Mouse (Mus musculus) A20 (cell line): ENCODE measurements around the gene Cadps.

ENCODE experiments used
- DNase-seq: peaks from one replicate; pipeline ENCODE4 v3.0.0-alpha.2; 2011; ENCODE audit warnings: low read depth, low spot score

The Cadps gene

DNA sequence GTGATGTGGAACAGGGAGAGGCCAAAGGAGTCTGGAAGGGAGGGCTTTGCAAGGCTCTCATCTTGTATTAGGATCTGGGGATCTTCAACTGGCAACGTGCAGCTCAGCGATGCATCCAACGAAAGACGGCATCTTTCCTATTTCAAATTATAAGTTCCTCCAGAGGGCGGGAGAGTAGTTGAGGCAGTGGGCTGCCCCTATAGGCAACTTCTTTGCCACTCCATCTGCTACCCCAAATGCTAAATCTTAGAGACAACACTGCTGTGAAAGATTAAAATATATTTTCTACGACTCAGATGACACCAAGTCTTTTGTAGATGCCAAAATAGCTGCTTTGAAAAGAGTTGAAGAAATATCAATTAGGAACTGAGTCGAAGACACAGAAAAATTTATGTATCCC, 315.9 kb downstream of the Cadps start:
- no peak for DNase-seq

DNA sequence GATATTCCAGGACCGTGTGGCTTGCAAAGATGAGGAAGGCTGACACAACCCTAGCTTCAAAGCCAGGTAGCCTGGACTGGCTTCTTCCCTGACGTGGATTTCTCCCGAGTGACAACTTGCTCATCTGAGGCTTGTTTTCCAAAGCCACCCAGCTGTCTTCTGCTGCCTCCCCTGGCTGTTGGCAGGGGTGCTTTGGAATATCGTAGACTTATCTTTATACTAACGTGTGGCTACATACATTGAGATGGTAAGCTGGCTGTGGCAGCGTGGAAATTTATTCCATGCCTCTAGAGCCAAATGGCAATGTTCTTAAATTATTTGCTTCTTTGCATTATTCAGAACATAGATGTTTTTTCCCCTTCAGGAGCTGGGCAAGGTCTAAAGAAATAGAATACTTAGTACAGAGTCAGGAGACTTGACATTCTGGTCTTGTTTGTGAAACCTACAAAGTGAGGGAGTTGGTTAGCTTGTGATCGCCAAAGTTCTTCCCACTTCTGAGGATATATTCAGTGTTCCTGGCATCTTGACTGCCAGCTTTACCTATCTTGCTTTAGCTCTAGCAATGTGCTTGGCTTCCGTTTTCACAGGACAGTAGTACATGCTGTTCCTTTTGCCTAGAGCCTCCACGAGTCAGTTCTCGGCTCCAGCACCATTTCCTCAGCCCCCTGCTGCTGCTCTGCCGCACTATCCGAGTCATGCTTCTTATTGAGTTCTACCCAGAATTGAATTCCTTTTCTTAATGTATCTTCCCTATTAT, 318.5 kb downstream of the Cadps start:
- no peak for DNase-seq

- no peak for DNase-seq
Observed at GRCm38 (mm10) chr14:12462206-12462605, 360.7 kb downstream of the Cadps start.

DNA sequence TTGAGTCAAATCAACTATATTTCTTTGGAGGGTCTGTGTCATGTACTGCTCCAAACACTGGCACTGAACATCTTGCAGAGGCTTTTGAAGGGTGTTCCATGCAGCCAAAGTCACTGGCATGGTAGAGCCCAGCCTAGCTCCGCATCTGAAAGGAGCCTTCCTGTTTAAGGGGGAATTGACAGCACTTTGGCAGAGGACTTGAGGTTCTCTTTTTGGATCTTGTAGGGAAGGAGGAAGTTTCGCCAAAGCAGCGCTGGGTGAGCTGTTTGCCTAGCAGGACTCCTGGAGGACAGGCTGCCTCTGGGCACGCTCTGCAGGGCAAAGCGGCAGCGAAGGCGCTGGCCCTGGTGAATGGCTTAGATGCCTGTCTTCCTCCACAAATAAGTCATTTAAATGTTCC, 363.2 kb downstream of the Cadps start:
- DNase-seq, result no peak

DNA sequence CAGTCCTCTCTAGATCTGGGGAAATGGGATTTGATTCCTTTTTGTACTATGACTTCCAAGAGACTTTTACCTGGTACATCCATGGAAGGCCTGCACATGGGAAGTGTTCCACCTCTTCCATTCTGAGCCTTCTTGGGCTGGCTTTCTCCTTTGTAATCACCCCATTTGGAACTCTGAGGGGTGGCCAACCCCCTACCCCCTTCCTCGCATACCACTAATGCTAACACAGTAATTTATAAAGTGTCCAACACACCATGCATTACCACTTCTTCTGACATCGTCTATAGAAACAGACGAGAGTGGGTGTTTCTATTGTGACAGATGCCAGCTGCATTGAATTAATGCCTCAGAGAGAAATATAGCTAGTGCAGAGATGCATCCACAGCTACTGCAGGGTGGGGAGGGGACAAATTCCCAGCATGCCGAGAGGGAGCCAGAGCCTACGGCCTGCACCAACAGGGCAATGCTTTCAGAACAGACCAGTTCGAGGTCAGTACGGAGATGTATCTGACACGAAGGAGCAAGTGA, 367.8 kb downstream of the Cadps start:
- DNase-seq, result no peak

GRCm38 (mm10) chr14:12450807-12451206, 372.1 kb downstream of the Cadps start:
- DNase-seq, result no peak

- no peak for DNase-seq
Observed at GRCm38 (mm10) chr14:12448883-12449282, 374.0 kb downstream of the Cadps start.

DNA sequence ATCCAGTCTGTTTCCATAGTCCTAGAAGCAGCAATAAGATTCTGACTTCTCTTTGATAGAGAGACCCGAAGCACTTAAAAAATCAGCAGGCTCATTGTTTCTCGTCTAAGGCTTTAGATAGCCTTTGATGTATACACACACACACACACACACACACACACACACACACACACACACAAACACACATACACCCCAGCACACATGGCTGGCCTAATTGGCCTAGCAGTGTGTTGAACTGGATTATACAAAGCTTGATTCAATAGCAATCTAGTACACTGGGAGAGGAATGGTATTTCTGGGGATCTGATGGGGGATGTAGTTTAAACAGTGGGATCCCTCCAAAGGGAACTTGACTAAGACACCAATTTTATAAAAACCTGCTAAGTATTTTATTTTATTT, 381.9 kb downstream of the Cadps start:
- DNase-seq, result no peak

DNA sequence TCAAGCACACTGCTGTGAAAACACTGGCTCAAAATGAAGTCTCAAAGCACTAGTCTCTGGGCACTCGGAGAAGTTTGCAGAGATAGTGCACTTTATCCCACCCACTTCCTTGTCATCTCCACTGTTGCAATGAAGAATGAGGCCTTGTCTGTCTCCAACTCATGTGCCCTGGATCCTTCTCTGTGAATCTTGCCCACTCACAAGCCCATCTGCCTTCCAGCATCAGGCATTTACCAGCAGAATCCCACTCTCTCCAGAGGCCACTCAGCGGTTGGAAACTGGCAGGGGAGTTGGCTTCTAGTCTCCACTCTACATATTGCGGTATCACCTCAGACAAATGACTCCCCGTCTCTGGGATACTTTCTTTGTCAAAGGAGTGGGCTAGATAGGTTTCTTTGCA, 384.9 kb downstream of the Cadps start:
- DNase-seq, result no peak

DNA sequence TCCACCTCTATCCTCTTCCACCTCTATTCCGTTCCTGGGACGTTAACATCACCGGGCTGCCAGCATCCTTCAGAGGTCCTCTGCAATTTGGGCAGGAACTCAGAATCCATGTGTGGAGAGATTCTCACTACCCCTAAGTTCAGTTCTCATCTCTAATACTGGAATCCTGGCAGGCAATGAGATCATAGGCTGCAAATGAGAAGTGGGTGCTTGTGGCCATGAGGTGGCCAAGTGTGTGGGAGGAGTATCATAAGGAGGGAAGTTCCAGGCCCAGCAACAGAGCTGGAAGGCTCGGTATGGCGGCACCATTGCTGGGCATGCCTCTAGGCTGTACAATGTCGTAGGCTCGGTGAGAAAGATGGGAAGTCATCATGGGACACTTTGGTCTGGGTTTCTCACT, 385.5 kb downstream of the Cadps start:
- no peak for DNase-seq

- DNase-seq, result no peak
Observed at GRCm38 (mm10) chr14:12436903-12437368, 385.9 kb downstream of the Cadps start.

DNA sequence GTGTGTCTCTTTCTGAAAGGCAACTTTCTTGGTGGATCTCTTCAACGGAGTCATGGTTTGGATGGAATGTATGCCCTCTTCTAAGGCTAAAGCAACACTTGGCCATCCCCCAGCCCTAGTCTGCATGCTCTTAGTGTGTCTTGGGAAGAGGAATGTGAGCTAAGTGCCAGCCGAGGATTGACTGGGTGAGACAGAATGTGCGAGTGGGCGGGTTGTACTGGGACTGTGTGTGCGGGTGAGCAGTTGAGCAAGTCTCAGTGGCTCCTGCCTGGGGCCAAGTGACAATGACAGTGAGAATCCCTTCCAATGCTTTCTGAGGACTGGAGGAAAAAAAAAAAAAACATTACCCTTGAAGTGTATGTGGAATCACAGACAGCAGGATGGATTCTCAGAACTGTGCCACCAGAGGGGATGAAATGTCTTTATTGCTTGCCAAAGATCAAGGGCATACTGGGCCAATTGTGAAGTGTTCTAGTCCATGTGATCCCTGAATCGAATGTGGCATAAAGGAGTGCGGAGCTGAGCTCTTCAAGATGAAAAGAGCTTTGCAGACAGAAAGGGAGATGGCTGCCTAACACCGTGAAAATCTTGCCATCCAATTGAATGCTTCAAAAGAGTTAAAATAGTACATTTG, 394.7 kb downstream of the Cadps start:
- no peak for DNase-seq

GRCm38 (mm10) chr14:12425311-12425710, 397.6 kb downstream of the Cadps start:
- no peak for DNase-seq

DNA sequence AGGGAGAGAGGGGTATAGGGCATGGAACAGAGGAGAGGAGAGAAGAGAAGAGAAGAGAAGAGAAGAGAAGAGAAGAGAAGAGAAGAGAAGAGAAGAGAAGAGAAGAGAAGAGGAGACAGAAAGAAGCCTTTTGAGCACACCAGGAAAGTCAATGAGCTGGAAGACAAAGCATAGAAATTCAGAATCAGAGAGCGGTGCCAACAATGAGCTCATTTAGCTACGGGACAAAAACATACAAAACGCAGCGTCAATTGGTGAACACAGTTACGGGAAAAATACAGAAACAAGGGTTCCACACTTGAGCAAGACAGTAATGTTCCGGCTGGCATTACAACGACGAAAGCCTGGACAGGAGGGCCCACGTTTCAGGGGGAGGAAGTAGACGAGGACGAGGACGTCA, 412.6 kb downstream of the Cadps start:
- no peak for DNase-seq

DNA sequence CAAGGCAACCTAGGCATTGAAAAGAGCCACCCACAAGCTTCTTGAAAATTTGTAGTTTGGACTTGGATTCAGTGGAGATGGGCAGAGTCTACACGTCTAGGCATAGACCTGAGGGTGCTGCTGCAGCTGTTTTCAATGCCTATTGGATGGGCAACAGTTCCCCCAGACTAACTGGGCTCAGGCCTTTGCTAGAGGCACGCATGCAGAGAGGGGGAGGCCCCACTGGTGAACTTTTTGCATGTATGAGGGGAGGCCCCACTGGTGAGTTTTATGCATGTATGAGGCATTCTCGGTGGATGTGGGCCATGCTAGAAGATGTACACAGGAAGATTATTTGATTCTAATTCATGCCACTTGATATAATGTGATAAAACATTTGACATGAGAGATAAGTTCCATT, 413.1 kb downstream of the Cadps start:
- DNase-seq, result no peak

GRCm38 (mm10) chr14:12406588-12406987, 416.3 kb downstream of the Cadps start:
- no peak for DNase-seq

DNA sequence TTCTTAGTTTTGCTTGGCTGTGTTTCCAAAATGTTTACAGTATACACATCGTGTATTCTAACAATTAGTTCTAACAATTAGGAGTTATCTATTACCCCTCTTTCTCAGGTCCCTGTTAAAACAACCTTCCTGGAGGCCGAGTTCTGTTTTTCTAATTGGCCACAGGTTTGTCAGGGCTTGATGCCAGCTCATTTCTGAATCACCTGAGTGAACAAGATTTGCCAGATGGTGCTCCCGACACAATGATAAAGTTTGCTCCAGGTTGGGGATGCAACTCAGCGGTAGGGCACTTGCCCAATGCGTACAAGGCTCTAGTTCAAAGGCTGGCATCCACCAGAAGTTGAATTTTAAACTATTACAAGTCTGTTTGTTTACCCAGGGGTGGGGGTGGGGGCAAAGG, 417.7 kb downstream of the Cadps start:
- DNase-seq, result no peak

GRCm38 (mm10) chr14:12404724-12405123, 418.2 kb downstream of the Cadps start:
- no peak for DNase-seq

- DNase-seq, result no peak
Observed at GRCm38 (mm10) chr14:12404052-12404451, 418.8 kb downstream of the Cadps start.

- no peak for DNase-seq
Observed at GRCm38 (mm10) chr14:12400116-12400515, 422.8 kb downstream of the Cadps start.

- no peak for DNase-seq
Observed at GRCm38 (mm10) chr14:12397561-12397960, 425.3 kb downstream of the Cadps start.

- DNase-seq, result no peak
Observed at GRCm38 (mm10) chr14:12394318-12394717, 428.6 kb downstream of the Cadps start.

- no peak for DNase-seq
Observed at GRCm38 (mm10) chr14:12393271-12393861, 429.5 kb downstream of the Cadps start.
